Mouse (Mus musculus) urinary bladder, postnatal 10 days (tissue): ENCODE data around the gene Mfn2.
A peak's percentile ranks its signal among the peaks of the same experiment; 100 is the strongest.

Experiments used
- DNase-seq: peaks from one replicate; pipeline ENCODE4 v3.0.0; 2022; ENCODE audit warnings: low spot score

Gene Mfn2

GRCm38 (mm10) chr4:147909486-147909885 lies 5.0 kb upstream of the Mfn2 start:
- no peak for DNase-seq

- no peak for DNase-seq
Observed at GRCm38 (mm10) chr4:147906230-147906629, 1.7 kb upstream of the Mfn2 start.

- no peak for DNase-seq
Observed at GRCm38 (mm10) chr4:147905090-147905659, 671 bp upstream of the Mfn2 start.

GRCm38 (mm10) chr4:147903601-147904000 lies 903 bp downstream of the Mfn2 start:
- no peak for DNase-seq

DNA sequence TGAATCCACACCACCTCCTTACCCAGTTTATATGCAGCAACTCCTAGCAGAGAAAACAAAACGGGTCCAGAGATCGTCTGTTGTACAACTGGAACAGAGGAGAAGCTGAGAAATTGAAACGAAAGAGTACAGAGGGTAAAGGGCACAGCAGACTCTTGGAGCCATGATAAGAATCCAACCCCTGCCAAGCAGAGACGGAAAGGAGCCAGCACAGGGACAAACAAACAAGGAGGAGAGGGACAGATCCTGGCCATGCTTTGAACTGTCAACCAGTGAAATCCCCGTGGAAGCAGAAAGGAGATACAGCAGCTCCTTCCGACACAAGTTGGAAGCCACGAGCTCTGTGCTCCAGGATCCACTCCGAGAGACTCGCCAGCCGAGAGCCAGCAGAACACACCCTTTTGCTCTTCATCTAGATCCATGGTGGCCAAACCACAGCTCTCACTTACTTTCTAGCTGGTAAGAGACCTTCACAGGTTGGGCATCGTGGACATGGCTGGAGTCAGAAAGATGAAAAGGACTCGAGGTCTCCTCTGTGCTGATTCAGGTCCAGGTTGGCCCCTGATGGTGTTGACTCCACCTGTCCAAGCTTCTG lies 1.5 kb downstream of the Mfn2 start:
- DNase-seq = no peak

- DNase-seq = no peak
Observed at GRCm38 (mm10) chr4:147900452-147900851, 4.1 kb downstream of the Mfn2 start.

- no peak for DNase-seq
Observed at GRCm38 (mm10) chr4:147897348-147897747, 7.2 kb downstream of the Mfn2 start.

- no peak for DNase-seq
Observed at GRCm38 (mm10) chr4:147896411-147896810, 8.1 kb downstream of the Mfn2 start.

DNA sequence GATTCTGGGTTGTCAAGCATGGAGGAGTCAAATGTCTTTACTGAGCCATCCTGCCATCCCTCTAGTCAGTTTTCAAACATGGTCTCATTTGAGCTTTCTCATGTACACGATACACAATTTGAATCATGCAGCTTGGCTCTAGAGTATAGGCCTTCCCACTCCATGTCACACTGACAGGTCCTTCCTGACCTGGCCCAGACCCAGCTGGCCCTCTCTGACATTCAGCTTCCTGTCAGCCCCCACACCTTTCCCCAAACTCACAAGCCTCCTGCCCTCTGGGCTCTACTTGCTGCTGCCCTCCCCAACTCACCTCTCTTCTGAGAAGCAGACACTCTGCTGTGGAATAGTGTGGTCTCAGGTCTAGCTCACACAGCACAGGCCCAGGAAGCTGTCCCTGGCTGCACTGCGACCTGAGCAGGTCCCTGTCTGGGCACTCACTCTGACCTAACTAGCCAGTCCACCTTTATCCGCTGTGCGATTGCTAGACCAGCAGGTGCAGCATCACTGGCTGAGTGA lies 8.6 kb downstream of the Mfn2 start:
- no peak for DNase-seq

- DNase-seq = no peak
Observed at GRCm38 (mm10) chr4:147890341-147890740, 14.2 kb downstream of the Mfn2 start.

- DNase-seq = no peak
Observed at GRCm38 (mm10) chr4:147888237-147888636, 16.3 kb downstream of the Mfn2 start.

- DNase-seq = no peak
Observed at GRCm38 (mm10) chr4:147887277-147887676, 17.2 kb downstream of the Mfn2 start.

GRCm38 (mm10) chr4:147886158-147886557 lies 18.3 kb downstream of the Mfn2 start:
- DNase-seq = no peak

DNA sequence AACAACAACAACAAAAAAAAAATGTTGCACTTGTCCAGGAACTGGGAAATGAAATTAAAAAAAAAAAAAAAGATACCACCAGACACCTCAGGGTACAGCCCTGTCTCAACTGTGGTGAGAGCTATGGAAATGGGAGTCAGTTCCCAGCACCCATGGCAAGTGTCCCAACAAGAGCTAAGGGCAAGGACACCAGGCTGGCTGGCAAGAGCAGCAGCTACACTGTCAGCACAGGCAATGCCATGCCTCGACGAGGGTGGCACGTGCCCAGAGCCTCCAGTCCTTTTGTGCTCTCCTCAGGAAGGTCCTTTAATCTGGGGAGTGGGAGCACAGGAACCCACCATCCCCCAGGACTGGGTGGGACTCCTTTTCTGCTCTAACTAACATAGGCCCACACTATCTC lies 20.4 kb downstream of the Mfn2 start:
- no peak for DNase-seq

GRCm38 (mm10) chr4:147883041-147883440 lies 21.5 kb downstream of the Mfn2 start:
- DNase-seq = no peak

- DNase-seq = no peak
Observed at GRCm38 (mm10) chr4:147881792-147882191, 22.7 kb downstream of the Mfn2 start.

GRCm38 (mm10) chr4:147879865-147880264 lies 24.6 kb downstream of the Mfn2 start:
- DNase-seq = no peak

DNA sequence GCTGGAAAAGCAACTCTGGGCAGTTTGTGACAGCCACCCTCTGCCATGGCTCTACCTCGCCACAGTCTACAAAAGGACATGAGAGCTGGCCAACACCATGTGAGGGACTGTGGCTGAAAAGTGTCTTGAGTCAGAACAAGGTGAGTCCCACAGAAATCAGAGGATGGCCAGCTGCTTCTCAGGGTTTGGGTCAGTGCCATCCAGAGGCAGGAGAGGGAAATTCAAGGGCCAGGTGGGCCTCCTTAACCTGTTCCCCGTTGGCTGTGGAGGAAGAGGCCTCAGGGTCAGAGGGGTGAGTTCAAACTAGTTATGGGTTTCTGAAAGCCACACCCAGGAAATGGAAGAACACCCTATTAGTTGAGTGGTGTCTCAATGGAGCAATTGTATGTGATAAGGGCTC lies 25.0 kb downstream of the Mfn2 start:
- no peak for DNase-seq

- no peak for DNase-seq
Observed at GRCm38 (mm10) chr4:147878537-147878936, 26.0 kb downstream of the Mfn2 start.

GRCm38 (mm10) chr4:147875852-147876575 lies 28.5 kb downstream of the Mfn2 start:
- no peak for DNase-seq

- DNase-seq = no peak
Observed at GRCm38 (mm10) chr4:147869238-147869637, 35.3 kb downstream of the Mfn2 start.

DNA sequence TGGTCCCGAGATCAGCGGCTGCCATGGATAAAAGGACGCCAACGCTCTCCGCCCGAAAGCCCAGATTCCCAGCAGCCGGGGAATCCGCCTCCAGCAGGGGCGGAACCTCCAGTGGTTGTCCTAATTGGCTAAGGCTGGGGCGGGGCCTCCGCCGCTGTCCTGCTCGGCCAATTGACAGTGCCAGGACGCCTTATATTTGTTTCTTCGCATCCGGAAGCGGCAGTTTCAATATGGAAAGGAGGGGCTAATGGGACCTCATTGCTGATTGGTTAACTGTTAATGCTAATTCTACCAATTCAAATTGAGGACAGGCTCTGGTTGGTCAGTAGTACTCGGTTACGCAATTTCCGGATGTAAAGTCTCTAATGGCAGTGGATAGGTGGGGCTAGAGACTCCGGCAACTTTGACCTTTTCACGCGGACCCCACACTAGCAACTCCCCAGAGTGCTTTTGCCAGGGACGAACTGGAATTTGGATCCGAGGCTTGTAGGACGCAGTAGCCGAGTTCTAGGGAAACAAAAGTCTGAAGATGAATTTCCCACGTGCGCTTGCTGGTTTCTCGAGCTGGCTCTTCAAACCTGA lies 36.0 kb downstream of the Mfn2 start, which contains the start of the genes Miip and Fv1:
Miip (minus strand) TSS at position 367 of the 582 bp plus-strand sequence.
Fv1 (plus strand) TSS at position 530 of the 582 bp plus-strand sequence.
- DNase-seq = peak; percentile 56
